Mouse (Mus musculus): ENCODE measurements around the gene Add3.

Add3 gene

DNA sequence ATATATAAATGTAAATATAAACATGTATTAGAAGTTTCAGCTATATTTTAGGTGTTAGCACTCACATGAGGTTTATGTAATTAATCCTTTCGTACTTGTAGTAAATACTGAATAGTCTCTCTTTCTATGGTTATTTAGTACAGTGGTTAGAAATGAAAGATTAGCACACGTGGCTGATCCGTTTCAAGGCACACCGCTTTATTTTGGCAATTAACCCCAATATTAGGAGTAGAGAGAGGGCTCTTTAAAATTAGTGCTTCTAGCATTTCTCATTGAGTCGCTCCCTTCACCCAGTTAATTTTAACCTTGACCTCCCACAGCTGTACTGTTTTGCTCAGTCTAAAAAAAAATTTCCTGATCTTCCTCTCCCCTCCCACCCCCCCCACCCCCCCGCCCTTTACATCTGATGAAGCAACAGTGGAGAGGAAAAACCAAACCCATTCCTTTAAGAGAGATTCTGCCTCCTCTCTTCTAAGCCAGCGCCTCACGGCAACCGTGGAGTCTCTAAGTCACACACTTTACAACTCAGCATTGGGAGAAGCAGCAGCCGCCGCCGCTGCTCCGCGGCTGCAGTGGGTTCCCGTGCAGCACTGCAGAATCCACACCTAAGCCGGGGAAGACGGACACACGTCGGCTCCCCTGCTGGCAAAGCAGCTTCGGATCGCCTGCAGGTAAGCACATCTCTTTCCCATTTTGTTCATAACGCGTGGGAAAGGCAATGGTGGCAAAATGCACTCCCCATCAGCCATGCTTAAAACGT, at the start of gene Add3:
Add3 (plus strand) TSS at position 400 of the 760 bp plus-strand sequence.
- peak; percentile 20 for DNase-seq (ENCODE audit: inconsistent ontology term)

DNA sequence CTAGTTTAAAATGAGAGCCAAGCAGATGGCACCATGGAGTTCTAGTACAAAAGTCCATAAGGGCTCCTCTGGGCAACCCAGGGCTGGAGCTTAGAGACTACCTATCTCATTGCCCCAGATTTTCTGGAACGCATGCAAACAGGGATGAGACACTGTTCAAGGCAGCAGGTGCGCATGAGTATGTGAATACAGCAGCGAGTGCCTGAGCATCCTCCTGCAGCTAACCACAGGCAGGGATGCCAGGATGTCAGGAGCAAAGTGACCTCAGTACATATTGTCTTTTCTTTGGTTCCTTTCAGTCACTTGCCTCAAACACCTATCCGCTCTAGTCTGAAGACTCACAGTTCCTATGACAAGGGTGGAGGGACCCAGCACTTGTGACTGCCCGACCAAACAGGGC, 49.6 kb upstream of the Add3 start:
- no peak for DNase-seq (ENCODE audit: inconsistent ontology term)

DNA sequence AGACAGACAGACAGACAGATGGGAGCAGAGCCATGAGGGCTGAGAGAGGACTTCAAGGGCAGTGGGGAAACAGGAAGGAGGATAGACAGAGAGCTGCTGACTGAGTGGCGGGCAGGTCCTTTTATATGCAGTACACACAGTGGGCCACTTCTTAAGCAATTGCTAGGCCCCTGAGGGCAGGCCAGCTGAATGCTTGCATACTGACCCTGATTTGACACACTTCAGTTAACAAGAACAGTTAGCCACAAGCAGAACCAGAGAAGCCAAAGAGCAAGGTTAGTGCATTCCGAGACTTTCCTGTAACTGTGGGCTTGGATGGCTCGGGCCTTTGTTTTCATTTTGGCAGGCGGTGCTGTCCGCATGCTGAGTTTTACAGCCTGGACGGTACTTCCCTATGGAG, 48.0 kb upstream of the Add3 start:
- DNase-seq (ENCODE audit: inconsistent ontology term), result peak; percentile 45

DNA sequence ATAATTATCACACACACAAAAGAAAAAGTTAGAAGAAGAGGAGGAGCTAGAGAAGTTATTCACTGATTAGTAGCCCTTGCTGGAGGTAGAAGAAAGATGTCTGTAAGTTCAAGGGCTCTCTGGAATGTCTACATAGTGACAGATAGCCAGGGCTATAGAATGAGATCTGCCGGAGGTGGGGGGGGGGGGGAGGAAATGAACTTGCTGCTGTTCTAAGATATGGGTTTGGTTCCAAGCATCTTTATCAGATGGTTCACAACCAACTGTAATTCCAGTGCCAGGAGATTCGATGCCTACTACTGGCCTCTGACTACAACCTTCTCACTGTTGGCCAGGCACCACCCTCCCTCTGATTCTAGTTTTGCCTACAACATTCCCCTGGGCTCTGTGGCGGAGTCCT, 46.9 kb upstream of the Add3 start:
- DNase-seq (ENCODE audit: inconsistent ontology term), result no peak

GRCm38 (mm10) chr19:53094684-53095083, 45.6 kb upstream of the Add3 start:
- no peak for DNase-seq (ENCODE audit: inconsistent ontology term)

DNA sequence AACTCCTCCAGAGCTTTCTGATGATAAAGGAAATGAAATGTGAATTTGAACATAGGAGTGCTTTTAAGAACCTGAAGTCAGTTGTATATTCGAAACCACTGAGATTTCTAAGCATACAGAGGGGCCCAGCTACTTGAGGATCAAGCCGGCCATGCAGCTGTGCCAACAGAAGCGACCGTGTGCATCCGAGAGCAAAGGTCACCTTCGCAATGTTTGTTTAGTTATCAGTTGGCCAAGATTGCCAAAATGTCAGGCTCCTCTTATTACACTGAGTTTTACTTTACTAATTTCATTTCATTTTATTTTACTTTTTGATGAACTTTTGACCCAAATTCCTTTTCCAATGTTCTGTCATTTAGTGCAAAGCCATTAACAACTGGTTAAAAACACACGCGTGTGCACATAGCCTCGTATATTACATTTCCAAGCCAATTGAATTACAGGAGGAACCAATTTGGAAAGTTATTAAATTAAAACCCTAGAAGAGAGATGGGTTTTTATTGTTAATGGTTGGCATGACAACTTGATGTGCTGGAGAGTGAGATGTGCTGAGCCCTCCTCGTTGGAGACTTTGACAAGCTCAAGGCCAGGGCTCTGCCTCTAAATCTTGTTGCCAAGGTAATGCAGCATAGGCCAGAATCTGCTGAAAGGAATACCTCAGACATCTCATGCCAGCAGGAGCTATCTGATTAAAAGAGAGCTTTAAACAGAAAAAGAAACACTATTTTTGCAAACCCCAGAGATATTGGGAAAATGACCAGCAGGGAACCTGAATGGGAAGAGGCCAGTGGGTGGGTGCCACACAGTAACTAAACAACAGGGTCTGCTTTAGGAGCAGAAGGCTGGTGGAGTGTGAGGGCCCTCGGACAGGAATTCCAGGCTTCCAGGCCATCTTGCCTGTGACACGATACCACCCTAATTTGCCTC, 38.6 kb upstream of the Add3 start:
- DNase-seq (ENCODE audit: inconsistent ontology term), result no peak

- peak; percentile 83 for DNase-seq (ENCODE audit: inconsistent ontology term)
Measured at GRCm38 (mm10) chr19:53105374-53106090, 34.7 kb upstream of the Add3 start.

DNA sequence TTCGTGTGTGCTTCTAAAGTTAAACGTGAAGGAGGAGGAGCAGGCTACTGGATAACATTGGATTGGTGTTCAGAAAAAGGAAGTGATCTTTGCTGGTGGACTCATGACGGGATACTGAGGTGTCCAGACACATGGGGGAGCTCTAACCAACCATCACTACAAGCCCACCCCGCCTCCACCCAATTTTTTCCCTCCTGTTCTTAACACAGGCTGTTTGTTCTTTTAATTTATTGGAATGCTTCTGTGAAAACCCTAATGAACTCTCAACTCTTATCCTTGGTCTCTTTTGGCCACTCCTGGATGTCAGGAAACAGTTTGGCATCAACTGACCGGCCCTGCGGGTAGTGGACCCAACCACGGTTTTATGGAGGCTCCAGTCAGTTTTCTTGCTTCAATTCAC, 33.3 kb upstream of the Add3 start:
- peak; percentile 78 for DNase-seq (ENCODE audit: inconsistent ontology term)

- no peak for DNase-seq (ENCODE audit: inconsistent ontology term)
Measured at GRCm38 (mm10) chr19:53107361-53108247, 32.6 kb upstream of the Add3 start.

- peak; percentile 69 for DNase-seq (ENCODE audit: inconsistent ontology term)
Measured at GRCm38 (mm10) chr19:53111996-53112590, 28.1 kb upstream of the Add3 start.

GRCm38 (mm10) chr19:53119255-53119795, 20.9 kb upstream of the Add3 start:
- no peak for DNase-seq (ENCODE audit: inconsistent ontology term)

- DNase-seq (ENCODE audit: inconsistent ontology term), result no peak
Measured at GRCm38 (mm10) chr19:53120483-53120882, 19.8 kb upstream of the Add3 start.

- no peak for DNase-seq (ENCODE audit: inconsistent ontology term)
Measured at GRCm38 (mm10) chr19:53122641-53123241, 17.5 kb upstream of the Add3 start.

- DNase-seq (ENCODE audit: inconsistent ontology term), result no peak
Measured at GRCm38 (mm10) chr19:53123301-53123700, 16.9 kb upstream of the Add3 start.

- no peak for DNase-seq (ENCODE audit: inconsistent ontology term)
Measured at GRCm38 (mm10) chr19:53125679-53126078, 14.6 kb upstream of the Add3 start.

- DNase-seq (ENCODE audit: inconsistent ontology term), result no peak
Measured at GRCm38 (mm10) chr19:53126546-53126945, 13.7 kb upstream of the Add3 start.

DNA sequence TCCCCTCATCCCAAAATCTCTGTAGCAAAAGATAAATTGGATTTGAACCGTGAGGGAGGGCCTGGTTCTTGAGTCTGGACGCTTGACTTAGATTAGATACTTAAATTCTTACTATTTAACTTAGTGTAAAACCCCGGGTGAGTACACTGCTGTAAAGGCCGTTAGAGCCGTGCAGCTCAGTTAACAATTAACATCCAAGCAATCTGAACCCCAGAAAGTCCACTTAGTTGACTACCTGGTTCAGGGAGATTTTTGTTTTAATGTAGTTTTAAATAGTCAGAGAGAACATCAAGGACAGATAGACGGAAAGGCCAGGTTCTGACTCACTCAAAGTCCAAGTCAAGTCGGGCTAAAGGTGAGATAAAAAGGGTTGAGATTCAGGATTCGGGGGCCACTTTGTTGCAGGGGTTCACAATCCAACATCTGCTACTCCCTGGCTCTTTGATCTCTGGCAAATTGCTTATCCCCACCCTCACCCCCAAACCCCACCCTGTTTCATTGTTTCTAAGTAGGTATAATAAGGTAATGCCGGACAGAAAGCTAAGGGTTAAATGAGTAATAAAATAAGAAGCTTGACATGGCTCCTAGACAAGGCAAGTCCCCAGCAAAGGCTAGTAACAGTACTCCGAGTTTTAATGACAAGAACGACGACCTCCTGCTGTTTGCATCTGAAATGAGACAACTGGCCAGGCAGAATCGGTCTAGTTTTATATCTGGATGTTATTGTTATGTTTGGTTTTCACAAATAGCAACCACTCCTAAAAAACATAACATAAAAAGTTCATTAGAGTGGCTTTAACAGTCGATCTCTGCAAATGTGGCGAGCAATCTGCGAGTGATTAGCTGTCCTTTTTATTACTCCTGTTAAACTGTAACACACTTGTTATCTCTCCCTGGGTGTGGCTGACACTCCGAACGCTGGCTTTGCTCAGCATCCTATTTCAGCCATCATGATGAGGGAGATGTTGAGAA, 12.6 kb upstream of the Add3 start:
- no peak for DNase-seq (ENCODE audit: inconsistent ontology term)

DNA sequence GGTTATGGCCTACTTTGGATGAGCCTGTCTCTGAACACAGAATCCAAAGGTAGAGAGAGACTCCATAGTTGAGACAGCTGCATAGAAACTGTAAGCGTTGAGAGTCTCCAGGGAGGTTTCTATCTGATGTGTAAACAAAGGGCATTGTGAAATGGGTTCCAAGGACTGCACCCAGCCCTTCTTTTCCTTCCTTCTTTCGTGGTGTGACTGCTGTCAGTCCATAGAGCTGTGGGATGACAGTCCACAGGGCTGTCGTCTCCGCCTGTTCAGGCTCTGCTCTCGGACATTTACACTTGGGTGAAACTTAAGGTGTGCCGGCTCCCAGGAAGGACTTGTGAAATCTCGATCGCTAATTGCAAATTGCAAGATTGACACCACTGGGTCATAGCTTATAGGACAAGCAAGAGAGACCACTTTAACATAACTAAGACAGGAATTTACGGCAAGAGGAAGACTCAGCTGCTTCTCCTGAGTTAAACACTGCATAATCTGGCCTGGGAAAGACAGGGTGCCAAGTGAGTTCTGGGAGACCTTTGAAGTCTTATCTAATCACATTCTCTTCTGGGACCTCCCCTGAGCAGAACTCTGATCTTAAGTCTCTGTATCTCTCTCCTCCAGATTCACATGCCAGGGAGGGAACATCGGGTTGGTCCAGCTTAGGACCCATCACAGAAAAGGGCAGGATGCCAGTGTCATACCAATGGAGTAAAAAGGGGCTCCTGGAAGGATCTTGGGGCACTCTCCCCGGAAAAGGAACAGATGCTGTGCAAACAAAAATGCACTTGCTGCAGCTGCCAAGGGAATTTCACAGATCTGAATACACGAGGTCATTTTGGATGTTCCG, 11.5 kb upstream of the Add3 start:
- DNase-seq (ENCODE audit: inconsistent ontology term), result no peak

Data from Muller cell, postnatal 12 days (primary cell).